Mouse (Mus musculus): ENCODE measurements around the gene Dnajb9. TPM values are rescaled to one million over a fixed set of nuclear protein-coding genes. Genes with fewer than 3 reads are reported as not detected.
"Not testable (repeated sequence)": the region's sequence is repeated elsewhere in the genome, so short reads cannot be mapped to it uniquely, and the experiment has no call there.

Dnajb9 gene
- total RNA-seq (2021), result 10 to 100 TPM; 38.8 to 44.0 TPM

- intact Hi-C loops (cut with DNase I), result loop anchor here (1.0 kb wide), 1 partner anchor 59 kb away; no protein-coding TSS in a partner anchor
Observed at GRCm38 (mm10) chr12:44209824-44210752, at the start of gene Dnajb9. Gene Dnajb9, minus strand, starts transcription at chr12:44210326.

DNA sequence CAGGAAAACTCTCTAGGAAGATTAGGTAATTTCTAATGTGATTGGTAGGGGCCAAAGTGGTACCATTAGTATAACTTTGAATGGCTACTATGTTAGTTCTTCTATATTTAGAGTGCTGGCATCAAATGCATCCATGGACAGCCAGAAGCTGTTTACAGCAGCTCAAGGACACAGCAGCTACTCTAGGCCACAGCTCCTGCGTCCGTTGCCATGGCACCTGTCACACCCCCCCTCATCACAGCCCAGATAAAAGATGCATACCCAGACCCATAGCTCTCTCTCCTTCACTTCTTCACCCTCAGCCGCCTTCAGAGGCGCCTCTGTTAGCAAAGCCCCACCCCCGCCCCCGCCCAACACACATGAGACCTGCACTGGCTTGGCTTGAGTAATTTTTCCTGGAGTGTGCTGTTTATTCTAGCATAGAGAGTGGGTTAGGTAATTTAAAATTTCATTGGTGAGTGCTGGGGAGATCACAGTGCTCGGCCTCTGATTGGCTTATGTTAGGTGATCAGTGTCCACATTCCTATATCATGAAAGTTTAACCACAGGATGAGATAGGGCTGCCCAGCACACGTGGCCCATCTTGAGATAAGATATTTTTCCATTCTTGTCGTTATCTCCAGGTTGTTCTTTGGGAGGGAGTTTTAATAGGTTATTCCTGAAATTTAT lies 38.3 kb upstream of the Dnajb9 start:
- DNase-seq (ENCODE audit: low spot score), result no peak
- intact Hi-C loops (cut with DNase I), result no loop called here

More at GRCm38 (mm10) chr12:44209824-44210752, at the start of gene Dnajb9:
- DNase-seq (ENCODE audit: low spot score), result peak; percentile 100

GRCm38 (mm10) chr12:44245739-44246138 lies 35.6 kb upstream of the Dnajb9 start:
- intact Hi-C loops (cut with DNase I), result no loop called here
- no peak for DNase-seq (ENCODE audit: low spot score)

DNA sequence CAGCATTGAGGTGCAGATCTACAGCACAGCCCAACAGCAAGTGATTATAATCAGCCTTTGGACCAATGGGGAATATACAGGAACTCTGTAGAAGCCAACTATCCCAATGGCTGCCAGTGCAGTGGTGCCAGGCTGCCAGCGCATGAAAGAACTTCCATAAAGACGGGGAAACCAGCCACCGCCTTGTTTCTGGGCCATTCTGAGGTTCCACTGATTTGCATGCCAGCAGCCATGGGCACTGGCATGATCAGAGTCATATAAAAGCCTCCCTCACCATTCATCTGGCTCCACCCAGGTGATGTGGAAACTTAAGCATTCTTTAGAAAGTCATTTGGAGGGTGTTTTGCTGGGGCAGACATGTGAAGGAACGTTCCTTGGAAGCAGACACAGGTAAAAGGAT lies 32.3 kb upstream of the Dnajb9 start:
- intact Hi-C loops (cut with DNase I), result no loop called here
- DNase-seq (ENCODE audit: low spot score), result no peak

- intact Hi-C loops (cut with DNase I), result no loop called here
- no peak for DNase-seq (ENCODE audit: low spot score)
Observed at GRCm38 (mm10) chr12:44241090-44241489, 31.0 kb upstream of the Dnajb9 start.

GRCm38 (mm10) chr12:44224650-44225049 lies 14.5 kb upstream of the Dnajb9 start:
- intact Hi-C loops (cut with DNase I), result no loop called here

GRCm38 (mm10) chr12:44223044-44223443 lies 12.9 kb upstream of the Dnajb9 start:
- DNase-seq (ENCODE audit: low spot score), result no peak
- intact Hi-C loops (cut with DNase I), result no loop called here

More at GRCm38 (mm10) chr12:44224650-44225049, 14.5 kb upstream of the Dnajb9 start:
- no peak for DNase-seq (ENCODE audit: low spot score)

DNA sequence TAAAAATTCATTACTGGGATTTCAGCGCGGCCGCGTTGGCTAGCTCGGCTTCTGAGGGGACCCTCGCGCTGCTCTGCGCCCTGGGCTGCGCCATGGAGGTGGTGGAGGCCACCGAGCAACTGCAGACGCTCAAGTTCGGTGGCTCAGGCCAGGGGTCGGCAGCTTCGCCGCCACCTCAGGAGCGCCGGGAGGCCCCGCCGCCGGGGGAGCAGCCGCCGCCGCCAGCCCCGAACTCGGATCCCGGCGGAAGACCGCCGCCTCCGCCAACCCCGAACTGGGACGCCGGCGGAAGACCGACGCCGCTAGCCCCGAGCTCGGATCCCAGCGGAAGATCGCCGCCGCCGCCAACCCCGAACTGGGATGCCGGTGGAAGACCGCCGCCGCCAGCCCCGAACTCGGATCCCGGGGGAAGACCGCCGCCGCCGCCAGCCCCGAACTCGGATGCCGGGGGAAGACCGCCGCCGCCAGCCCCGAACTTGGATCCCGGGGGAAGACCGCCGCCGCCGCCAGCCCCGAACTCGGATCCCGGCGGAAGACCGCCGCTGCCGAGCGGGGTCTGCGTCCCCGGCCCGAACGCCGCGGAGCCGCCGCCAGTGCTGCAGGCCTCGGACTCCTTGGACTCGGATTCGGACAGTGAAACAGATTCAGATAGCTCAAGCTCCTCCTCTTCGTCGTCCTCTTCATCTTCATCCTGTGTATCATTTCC lies 11.7 kb upstream of the Dnajb9 start:
- intact Hi-C loops (cut with DNase I), result no loop called here
- DNase-seq (ENCODE audit: low spot score), result peak; percentile 6

- intact Hi-C loops (cut with DNase I); DNase-seq (ENCODE audit: low spot score): not testable (repeated sequence)
Observed at GRCm38 (mm10) chr12:44221070-44221469, 10.9 kb upstream of the Dnajb9 start, which contains the start of gene Pnpla8. Gene Pnpla8, plus strand, starts transcription at chr12:44221370.

GRCm38 (mm10) chr12:44211555-44211954 lies 1.4 kb upstream of the Dnajb9 start:
- no peak for DNase-seq (ENCODE audit: low spot score)
- intact Hi-C loops (cut with DNase I), result no loop called here

DNA sequence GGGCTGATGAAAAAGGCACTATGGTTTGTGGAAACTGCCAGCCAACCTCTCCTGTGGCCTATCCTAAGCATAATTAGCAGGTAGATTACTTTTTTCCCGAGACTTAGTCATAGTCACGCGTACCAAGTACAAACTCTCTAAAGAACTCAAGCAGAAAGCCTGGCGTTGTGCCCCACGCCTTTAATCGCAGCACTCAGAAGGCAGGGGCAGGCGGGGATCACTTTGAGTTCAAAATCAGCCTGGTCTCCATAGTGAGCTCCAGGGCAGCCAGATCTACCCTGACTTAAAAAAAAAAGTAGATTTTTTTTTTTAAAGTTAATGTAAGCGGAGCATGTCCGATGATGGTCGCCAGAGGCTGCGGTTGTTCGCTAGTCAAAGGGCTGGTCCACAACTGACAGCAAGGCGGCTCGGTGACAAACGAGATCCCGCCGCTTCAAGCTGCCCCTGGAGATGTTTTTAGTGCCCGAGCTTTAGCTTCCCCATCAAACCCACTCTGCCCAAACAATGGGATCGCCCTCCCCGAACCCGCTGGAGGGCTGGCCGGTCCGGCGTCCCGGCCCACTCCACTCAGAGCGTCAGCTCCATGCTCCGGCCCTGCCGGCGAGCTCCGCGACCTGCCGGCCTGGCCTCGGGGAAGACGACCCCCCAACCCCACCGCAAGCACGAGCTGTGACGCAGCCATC lies 844 bp downstream of the Dnajb9 start:
- intact Hi-C loops (cut with DNase I), result no loop called here
- peak; percentile 11 for DNase-seq (ENCODE audit: low spot score)

DNA sequence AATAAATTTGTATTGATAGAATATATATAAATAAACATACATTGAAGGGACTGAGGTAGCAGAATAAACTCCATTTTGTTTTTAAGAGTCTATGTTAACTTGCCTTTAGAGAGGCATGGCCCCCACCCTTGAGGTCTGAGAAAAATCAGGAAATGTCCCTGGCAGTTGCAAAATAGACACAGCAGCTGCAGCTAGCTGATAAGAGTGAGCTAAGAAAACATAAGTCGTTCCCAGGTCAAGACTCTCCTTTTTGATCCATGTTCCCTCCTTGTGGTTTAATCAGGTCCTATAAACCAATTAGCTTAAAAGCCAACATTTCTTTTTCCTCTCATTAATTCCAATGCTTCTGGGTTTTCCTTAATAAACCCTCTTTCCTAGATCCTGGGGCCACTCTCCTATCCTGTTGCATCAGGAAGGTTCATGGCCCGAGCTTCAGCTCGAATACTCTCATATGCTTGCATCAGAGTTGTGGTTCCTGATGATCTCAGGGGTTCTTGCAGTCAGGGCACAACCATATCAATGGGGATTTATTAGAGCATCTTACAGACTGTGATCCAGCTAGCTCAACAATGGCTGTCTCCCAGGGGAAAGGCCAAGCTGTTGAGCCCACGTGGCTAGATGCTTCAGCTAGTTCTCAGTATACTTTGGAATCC lies 12.1 kb downstream of the Dnajb9 start:
- intact Hi-C loops (cut with DNase I), result no loop called here
- DNase-seq (ENCODE audit: low spot score), result no peak

DNA sequence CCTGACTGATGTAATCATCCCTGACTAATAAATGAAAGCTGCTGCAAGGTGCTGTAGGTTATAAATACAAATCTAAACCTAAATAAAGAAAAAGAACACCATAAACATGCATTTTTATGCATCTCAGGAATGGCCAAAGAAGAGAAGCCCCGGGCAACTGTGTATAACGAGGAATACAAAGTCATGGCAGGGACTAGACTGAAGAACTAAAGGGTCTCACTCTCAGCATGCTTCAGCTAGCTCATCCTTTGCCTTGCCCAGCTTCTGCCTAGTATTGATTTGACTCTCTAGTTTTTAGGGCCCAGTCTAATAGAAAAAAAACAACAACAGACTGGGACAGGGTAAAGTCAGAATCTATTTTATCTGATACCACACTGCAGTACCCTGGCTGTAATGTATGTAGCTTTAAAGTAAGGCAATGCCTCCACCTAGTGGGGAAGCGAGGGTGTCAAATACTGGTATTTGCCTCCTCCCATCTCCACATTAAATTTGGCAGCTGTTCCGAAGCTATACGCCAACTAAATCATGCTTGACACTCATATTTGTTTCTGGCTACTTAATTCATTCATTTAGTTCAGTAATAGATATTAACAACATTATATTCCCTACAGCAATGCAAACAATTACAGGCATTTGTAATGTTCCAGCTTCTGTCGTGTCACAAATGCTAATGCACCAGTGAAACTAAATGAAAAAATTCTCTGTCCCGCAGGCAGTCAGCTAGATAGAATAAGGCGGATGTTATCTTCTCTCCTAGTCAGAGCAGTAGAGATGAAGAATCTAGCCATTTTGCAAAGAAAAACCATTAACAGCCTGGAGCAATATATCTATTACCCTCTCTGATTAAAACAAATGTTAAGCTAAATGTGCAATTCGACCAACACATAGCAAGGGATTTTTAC lies 28.8 kb downstream of the Dnajb9 start:
- intact Hi-C loops (cut with DNase I), result no loop called here
- DNase-seq (ENCODE audit: low spot score), result no peak

- DNase-seq (ENCODE audit: low spot score), result no peak
- intact Hi-C loops (cut with DNase I), result no loop called here
Observed at GRCm38 (mm10) chr12:44177038-44177355, 33.1 kb downstream of the Dnajb9 start.

DNA sequence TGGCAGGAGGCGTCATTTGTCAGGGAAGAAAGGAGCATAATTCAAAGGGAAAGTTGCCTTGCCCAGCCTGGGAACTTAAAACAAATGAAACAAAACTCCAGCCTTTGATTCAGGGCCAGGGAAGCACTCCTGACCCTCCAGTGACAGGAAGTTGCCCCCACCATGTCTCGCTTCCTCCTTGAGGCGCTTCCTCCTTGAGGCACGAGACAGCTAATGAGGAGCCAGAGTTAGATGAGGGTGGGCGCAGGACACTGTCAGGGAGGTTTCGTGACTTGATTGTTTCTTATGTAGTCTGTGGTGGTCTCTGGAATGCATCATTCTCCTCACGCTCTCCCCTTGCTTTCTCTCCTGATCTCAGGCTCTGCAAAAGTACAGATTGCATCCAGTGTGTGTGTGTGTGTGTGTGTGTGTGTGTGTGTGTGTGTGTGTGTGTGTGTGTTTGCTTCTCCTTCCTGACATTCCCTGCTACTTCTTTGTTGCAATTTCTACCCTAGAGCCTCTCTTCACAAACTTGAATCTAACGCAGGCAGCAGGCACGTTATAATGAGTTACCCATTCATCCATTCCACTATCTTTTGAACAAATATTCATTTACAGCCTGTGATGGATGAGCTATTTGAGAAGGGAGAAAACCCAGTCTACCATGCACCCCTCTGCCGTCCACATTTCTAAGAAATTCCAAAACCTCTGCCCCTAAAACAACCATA lies 33.6 kb downstream of the Dnajb9 start:
- intact Hi-C loops (cut with DNase I), result no loop called here
- DNase-seq (ENCODE audit: low spot score), result no peak

DNA sequence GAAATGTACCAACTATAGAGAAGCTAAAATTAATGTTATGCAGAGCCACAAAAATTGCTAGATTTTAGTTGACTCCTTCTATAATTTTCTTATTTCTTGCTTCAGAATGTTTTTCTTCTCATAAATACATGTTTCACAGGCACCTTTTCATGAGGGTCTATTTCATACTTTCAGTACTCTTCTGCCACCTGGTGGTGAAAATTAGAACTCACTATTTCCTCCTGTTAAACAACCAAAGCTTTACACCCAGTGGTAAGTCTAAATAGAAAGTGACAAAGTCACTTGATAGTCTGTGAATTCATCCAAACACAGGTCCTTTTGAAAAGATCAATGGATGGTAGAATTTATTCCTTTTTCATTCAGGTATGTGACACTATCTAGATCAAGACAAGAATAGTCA lies 43.2 kb downstream of the Dnajb9 start:
- intact Hi-C loops (cut with DNase I), result no loop called here
- DNase-seq (ENCODE audit: low spot score), result no peak

DNA sequence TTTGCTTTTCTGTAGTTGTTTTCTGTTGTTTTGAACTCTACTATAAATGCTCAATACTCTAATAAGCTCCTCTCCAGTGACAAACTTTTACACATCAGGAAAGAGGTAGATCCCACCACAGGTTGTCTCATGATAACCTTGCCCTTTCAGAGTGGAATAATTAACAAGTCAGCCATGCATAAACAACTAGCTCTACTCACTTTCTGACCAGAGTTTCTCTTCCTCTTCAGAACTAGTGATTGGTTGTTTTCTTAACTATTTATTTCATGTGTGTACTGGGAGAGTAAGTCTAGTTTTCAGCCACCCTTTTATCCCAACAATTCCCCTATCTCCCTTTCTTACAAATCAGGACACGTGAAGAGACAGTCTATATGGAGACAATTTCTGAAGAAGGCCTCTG lies 50.8 kb downstream of the Dnajb9 start:
- no peak for DNase-seq (ENCODE audit: low spot score)

More for the DNA sequence above, 50.8 kb downstream of the Dnajb9 start:
- intact Hi-C loops (cut with DNase I), result no loop called here

Data from heart, postnatal 25 days (tissue).